Mouse (Mus musculus): ENCODE measurements at regions not wholly inside any gene's neighbourhood (a gene's known extent, or its start where the extent isn't known, plus 50 kb on each side); places are given as distances from the start of the nearest gene placed in this dataset.
A peak's percentile ranks its signal among the peaks of the same experiment; 100 is the strongest.

GRCm38 (mm10) chr2:48477336-48477735 is 336.6 kb upstream of the Acvr2a start:
- H3K4me1 ChIP-seq, result no peaks in the 10 kb centered on the region
- WGBS (ENCODE audit: insufficient replicate concordance), result 73% methylated on average over 2 of the region's 2 CpGs
- H3K4me2 ChIP-seq, result no peak overlapping the region
- no peak overlapping the region for H3K4me3 ChIP-seq
- no peak for ATAC-seq
- H3K9me3 ChIP-seq (replicated peaks), result no peaks in the 10 kb centered on the region
- no peaks in the 10 kb centered on the region for H3K36me3 ChIP-seq
- H3K27ac ChIP-seq, result no peak overlapping the region
- H3K9ac ChIP-seq, result no peak overlapping the region
- no peaks in the 10 kb centered on the region for H3K27me3 ChIP-seq (replicated peaks)

GRCm38 (mm10) chr2:48479601-48480000 is 334.3 kb upstream of the Acvr2a start:
- H3K9ac ChIP-seq, result no peak overlapping the region
- WGBS (ENCODE audit: insufficient replicate concordance), result 92% methylated on average over 1 of the region's 1 CpGs
- ATAC-seq, result no peak
- no peak overlapping the region for H3K4me2 ChIP-seq
- H3K9me3 ChIP-seq (replicated peaks), result no peaks in the 10 kb centered on the region
- no peak overlapping the region for H3K27ac ChIP-seq
- H3K4me3 ChIP-seq, result no peak overlapping the region
- no peaks in the 10 kb centered on the region for H3K4me1 ChIP-seq
- H3K36me3 ChIP-seq, result no peaks in the 10 kb centered on the region
- H3K27me3 ChIP-seq (replicated peaks), result no peaks in the 10 kb centered on the region

GRCm38 (mm10) chr2:48480428-48481191 is 333.3 kb upstream of the Acvr2a start:
- Histone ChIP-seq H3K9ac (no peak overlapping the region), H3K27me3 (replicated peaks) (no peaks in the 10 kb centered on the region), H3K4me2 (no peak overlapping the region), H3K9me3 (replicated peaks) (no peaks in the 10 kb centered on the region), H3K4me1 (no peaks in the 10 kb centered on the region), H3K27ac (no peak overlapping the region), H3K4me3 (no peak overlapping the region), H3K36me3 (no peaks in the 10 kb centered on the region)
- ATAC-seq, result no peak
- 76% methylated on average over 9 of the region's 9 CpGs for WGBS (ENCODE audit: insufficient replicate concordance)

- 61% methylated on average over 12 of the region's 12 CpGs for whole genome bisulfite sequencing (ENCODE audit: insufficient replicate concordance)
- ATAC-seq, result no peak
- H3K9me3 ChIP-seq (replicated peaks), result no peaks in the 10 kb centered on the region
- H3K4me3 ChIP-seq, result no peak overlapping the region
- H3K4me1 ChIP-seq, result no peaks in the 10 kb centered on the region
- H3K9ac ChIP-seq, result no peak overlapping the region
- no peaks in the 10 kb centered on the region for H3K27me3 ChIP-seq (replicated peaks)
- no peak overlapping the region for H3K4me2 ChIP-seq
- H3K27ac ChIP-seq, result no peak overlapping the region
- H3K36me3 ChIP-seq, result no peaks in the 10 kb centered on the region
These were observed 332.6 kb upstream of the Acvr2a start for GRCm38 (mm10) chr2:48481209-48481742.

- H3K4me2 ChIP-seq, result no peak overlapping the region
- ATAC-seq, result no peak
- H3K9me3 ChIP-seq (replicated peaks), result no peaks in the 10 kb centered on the region
- H3K9ac ChIP-seq, result no peak overlapping the region
- no peak overlapping the region for H3K27ac ChIP-seq
- H3K36me3 ChIP-seq, result no peaks in the 10 kb centered on the region
- H3K4me1 ChIP-seq, result no peaks in the 10 kb centered on the region
- no peaks in the 10 kb centered on the region for H3K27me3 ChIP-seq (replicated peaks)
- WGBS (ENCODE audit: insufficient replicate concordance), result 72% methylated on average over 3 of the region's 3 CpGs
- no peak overlapping the region for H3K4me3 ChIP-seq
These were observed 320.3 kb upstream of the Acvr2a start for GRCm38 (mm10) chr2:48493574-48493973.

- H3K36me3 ChIP-seq, result no peaks in the 10 kb centered on the region
- ATAC-seq, result no peak
- H3K27ac ChIP-seq, result no peak overlapping the region
- no peaks in the 10 kb centered on the region for H3K27me3 ChIP-seq (replicated peaks)
- 43% methylated on average over 2 of the region's 2 CpGs for WGBS (ENCODE audit: insufficient replicate concordance)
- H3K9ac ChIP-seq, result no peak overlapping the region
- no peaks in the 10 kb centered on the region for H3K9me3 ChIP-seq (replicated peaks)
- H3K4me2 ChIP-seq, result no peak overlapping the region
- no peak overlapping the region for H3K4me3 ChIP-seq
- H3K4me1 ChIP-seq, result no peaks in the 10 kb centered on the region
These were observed 319.8 kb upstream of the Acvr2a start for GRCm38 (mm10) chr2:48494065-48494464.

- no peak overlapping the region for H3K4me2 ChIP-seq
- no peaks in the 10 kb centered on the region for H3K4me1 ChIP-seq
These were observed 319.3 kb upstream of the Acvr2a start for GRCm38 (mm10) chr2:48494632-48495031.

GRCm38 (mm10) chr2:48498047-48498723 is 315.7 kb upstream of the Acvr2a start:
- ATAC-seq, result peak; percentile 68
- no peaks in the 10 kb centered on the region for H3K9me3 ChIP-seq (replicated peaks)

More at GRCm38 (mm10) chr2:48494632-48495031, 319.3 kb upstream of the Acvr2a start:
- H3K27ac ChIP-seq, result no peak overlapping the region
- ATAC-seq, result no peak
- no peaks in the 10 kb centered on the region for H3K9me3 ChIP-seq (replicated peaks)
- H3K4me3 ChIP-seq, result no peak overlapping the region
- H3K27me3 ChIP-seq (replicated peaks), result no peaks in the 10 kb centered on the region
- no peak overlapping the region for H3K9ac ChIP-seq
- WGBS (ENCODE audit: insufficient replicate concordance), result 92% methylated on average over 3 of the region's 3 CpGs
- no peaks in the 10 kb centered on the region for H3K36me3 ChIP-seq

GRCm38 (mm10) chr2:48499396-48499795 is 314.5 kb upstream of the Acvr2a start:
- Histone ChIP-seq H3K27me3 (replicated peaks) (no peaks in the 10 kb centered on the region), H3K4me1 (no peaks in the 10 kb centered on the region)
- WGBS (ENCODE audit: insufficient replicate concordance), result 58% methylated on average over 6 of the region's 6 CpGs

More at GRCm38 (mm10) chr2:48498047-48498723, 315.7 kb upstream of the Acvr2a start:
- H3K27ac ChIP-seq, result no peak overlapping the region
- H3K27me3 ChIP-seq (replicated peaks), result no peaks in the 10 kb centered on the region
- no peak overlapping the region for H3K4me3 ChIP-seq
- H3K4me1 ChIP-seq, result no peaks in the 10 kb centered on the region
- no peak overlapping the region for H3K9ac ChIP-seq
- H3K4me2 ChIP-seq, result no peak overlapping the region
- no peaks in the 10 kb centered on the region for H3K36me3 ChIP-seq
- 62% methylated on average over 5 of the region's 5 CpGs for WGBS (ENCODE audit: insufficient replicate concordance)

GRCm38 (mm10) chr2:48501387-48501786 is 312.5 kb upstream of the Acvr2a start:
- 45% methylated on average over 2 of the region's 2 CpGs for WGBS (ENCODE audit: insufficient replicate concordance)

More at GRCm38 (mm10) chr2:48499396-48499795, 314.5 kb upstream of the Acvr2a start:
- Histone ChIP-seq H3K9me3 (replicated peaks) (no peaks in the 10 kb centered on the region), H3K27ac (no peak overlapping the region), H3K36me3 (no peaks in the 10 kb centered on the region), H3K4me2 (no peak overlapping the region), H3K9ac (no peak overlapping the region), H3K4me3 (no peak overlapping the region)
- no peak for ATAC-seq

GRCm38 (mm10) chr2:48513848-48514247 is 300.1 kb upstream of the Acvr2a start:
- Histone ChIP-seq H3K4me1 (no peaks in the 10 kb centered on the region), H3K36me3 (no peaks in the 10 kb centered on the region), H3K9me3 (replicated peaks) (no peaks in the 10 kb centered on the region), H3K9ac (no peak overlapping the region), H3K27ac (no peak overlapping the region), H3K4me3 (no peak overlapping the region), H3K27me3 (replicated peaks) (no peaks in the 10 kb centered on the region), H3K4me2 (no peak overlapping the region)
- ATAC-seq, result no peak

More at GRCm38 (mm10) chr2:48501387-48501786, 312.5 kb upstream of the Acvr2a start:
- Histone ChIP-seq H3K4me2 (no peak overlapping the region), H3K9ac (no peak overlapping the region), H3K27me3 (replicated peaks) (no peaks in the 10 kb centered on the region), H3K4me3 (no peak overlapping the region), H3K27ac (no peak overlapping the region), H3K36me3 (no peaks in the 10 kb centered on the region), H3K9me3 (replicated peaks) (no peaks in the 10 kb centered on the region), H3K4me1 (no peaks in the 10 kb centered on the region)
- ATAC-seq, result no peak

- H3K27ac ChIP-seq, result no peak overlapping the region
- no peak overlapping the region for H3K9ac ChIP-seq
- no peak overlapping the region for H3K4me3 ChIP-seq
- H3K4me2 ChIP-seq, result no peak overlapping the region
- H3K27me3 ChIP-seq (replicated peaks), result no peaks in the 10 kb centered on the region
- 48% methylated on average over 5 of the region's 5 CpGs for WGBS (ENCODE audit: insufficient replicate concordance)
- ATAC-seq, result no peak
- H3K9me3 ChIP-seq (replicated peaks), result no peaks in the 10 kb centered on the region
- no peaks in the 10 kb centered on the region for H3K4me1 ChIP-seq
- no peaks in the 10 kb centered on the region for H3K36me3 ChIP-seq
These were observed 294.0 kb upstream of the Acvr2a start for GRCm38 (mm10) chr2:48519838-48520404.

Data from liver, embryonic 12.5 days (tissue).